Mouse (Mus musculus): ENCODE data around the gene Amigo2. TPM values are rescaled to one million over a fixed set of nuclear protein-coding genes. Genes with fewer than 3 reads are reported as not detected.

The Amigo2 gene
- total RNA-seq (2021), result 1 to 10 TPM; 6.1 to 6.9 TPM
- 2.3 and 3.4 TPM in 2 replicates for polyA plus RNA-seq (2012; rRNA removed)
- long read RNA-seq, transcript Amigo2-201 (2 exons, 2,801 nt), result major isoform, 7 of 13 reads
- long read RNA-seq, partial matches to known transcripts, result 0 of 13 reads
- long read RNA-seq, other reads (novel, unspliced or antisense), result 5 of 13 reads

- intact Hi-C loops (cut with DNase I), result loop anchor here (5.0 kb wide), 4 partner anchors 80 to 715 kb away; partner anchors contain the start of gene Tmem106c
- peak; percentile 83 to 88 for DNase-seq
- H3K9ac ChIP-seq (ENCODE audit: low read depth, low read length), result peak within 1 kb of the TSS; percentile 84
- no peaks in the 10 kb centered on the region for H3K79me2 ChIP-seq (replicated peaks; ENCODE audit: control insufficient read depth, insufficient read depth, low read length)
- TF ChIP-seq CTCF (IDR thresholded peaks at IDR 0.05) (peak; percentile 21; the same call in 1 of the 2 replicates), EP300 (IDR thresholded peaks at IDR 0.05; ENCODE audit: insufficient read depth, low read depth, low read length) (no peak), POLR2A (IDR thresholded peaks at IDR 0.05; ENCODE audit: insufficient read depth, low read depth, low read length) (no peak; the same call in 1 of the 2 replicates)
- peak within 1 kb of the TSS; percentile 92 for H3K27ac ChIP-seq
- no peaks in the 10 kb centered on the region; the same call in 1 of the 2 replicates for H3K27me3 ChIP-seq (ENCODE audit: control insufficient read depth, insufficient read depth, low read length)
- H3K4me1 ChIP-seq (ENCODE audit: control insufficient read depth, insufficient read depth, low read length), result no peaks in the 10 kb centered on the region
- H3K4me3 ChIP-seq, result peak within 1 kb of the TSS; percentile 79
- H3K36me3 ChIP-seq (ENCODE audit: control insufficient read depth, insufficient read depth, low read length), result no peaks in the 10 kb centered on the region
- WGBS, result under 1% methylated on average over 82 of the region's 125 CpGs
These were observed at the start of gene Amigo2, which contains the start of gene Pced1b for GRCm38 (mm10) chr15:97246911-97247790. Amigo2 (minus strand) TSS chr15:97247287. Pced1b (plus strand) TSS chr15:97247107.

GRCm38 (mm10) chr15:97291291-97292050 is 44.4 kb upstream of the Amigo2 start:
- Histone ChIP-seq H3K27ac (peak overlapping the region; percentile 49), H3K9ac (ENCODE audit: low read depth, low read length) (no peak overlapping the region), H3K36me3 (ENCODE audit: control insufficient read depth, insufficient read depth, low read length) (no peaks in the 10 kb centered on the region), H3K4me1 (ENCODE audit: control insufficient read depth, insufficient read depth, low read length) (peaks cover 5% of the 10 kb centered on the region), H3K79me2 (replicated peaks; ENCODE audit: control insufficient read depth, insufficient read depth, low read length) (no peaks in the 10 kb centered on the region), H3K27me3 (ENCODE audit: control insufficient read depth, insufficient read depth, low read length) (no peaks in the 10 kb centered on the region), H3K4me3 (no peak overlapping the region)
- intact Hi-C loops (cut with DNase I), result no loop called here
- TF ChIP-seq POLR2A (IDR thresholded peaks at IDR 0.05; ENCODE audit: insufficient read depth, low read depth, low read length) (no peak), EP300 (IDR thresholded peaks at IDR 0.05; ENCODE audit: insufficient read depth, low read depth, low read length) (no peak)
- 57% methylated on average over 21 of the region's 21 CpGs for WGBS
- DNase-seq, result peak; percentile 63 to 66

- intact Hi-C loops (cut with DNase I), result no loop called here
- H3K36me3 ChIP-seq (ENCODE audit: control insufficient read depth, insufficient read depth, low read length), result no peaks in the 10 kb centered on the region
- H3K4me3 ChIP-seq, result no peak overlapping the region
- peaks cover 5% of the 10 kb centered on the region for H3K4me1 ChIP-seq (ENCODE audit: control insufficient read depth, insufficient read depth, low read length)
- TF ChIP-seq CTCF (IDR thresholded peaks at IDR 0.05) (no peak), POLR2A (IDR thresholded peaks at IDR 0.05; ENCODE audit: insufficient read depth, low read depth, low read length) (no peak), EP300 (IDR thresholded peaks at IDR 0.05; ENCODE audit: insufficient read depth, low read depth, low read length) (no peak)
- WGBS, result 94% methylated on average over 6 of the region's 6 CpGs
- H3K9ac ChIP-seq (ENCODE audit: low read depth, low read length), result no peak overlapping the region
- no peaks in the 10 kb centered on the region for H3K79me2 ChIP-seq (replicated peaks; ENCODE audit: control insufficient read depth, insufficient read depth, low read length)
- no peaks in the 10 kb centered on the region for H3K27me3 ChIP-seq (ENCODE audit: control insufficient read depth, insufficient read depth, low read length)
- H3K27ac ChIP-seq, result no peak overlapping the region
- DNase-seq, result no peak
These were observed 43.3 kb upstream of the Amigo2 start for GRCm38 (mm10) chr15:97290351-97290750.

- no peak overlapping the region for H3K27ac ChIP-seq
- no peak for TF ChIP-seq POLR2A (IDR thresholded peaks at IDR 0.05; ENCODE audit: insufficient read depth, low read depth, low read length)
- peaks cover 5% of the 10 kb centered on the region for H3K4me1 ChIP-seq (ENCODE audit: control insufficient read depth, insufficient read depth, low read length)
- intact Hi-C loops (cut with DNase I), result no loop called here
- H3K4me3 ChIP-seq, result no peak overlapping the region
- no peak for DNase-seq
- H3K9ac ChIP-seq (ENCODE audit: low read depth, low read length), result no peak overlapping the region
- no peaks in the 10 kb centered on the region for H3K27me3 ChIP-seq (ENCODE audit: control insufficient read depth, insufficient read depth, low read length)
- WGBS, result 82% methylated on average over 4 of the region's 4 CpGs
- H3K36me3 ChIP-seq (ENCODE audit: control insufficient read depth, insufficient read depth, low read length), result no peaks in the 10 kb centered on the region
- no peaks in the 10 kb centered on the region for H3K79me2 ChIP-seq (replicated peaks; ENCODE audit: control insufficient read depth, insufficient read depth, low read length)
These were observed 42.1 kb upstream of the Amigo2 start for GRCm38 (mm10) chr15:97289176-97289575.

GRCm38 (mm10) chr15:97288690-97289089 is 41.6 kb upstream of the Amigo2 start:
- Histone ChIP-seq H3K9ac (ENCODE audit: low read depth, low read length) (no peak overlapping the region), H3K27ac (no peak overlapping the region), H3K4me1 (ENCODE audit: control insufficient read depth, insufficient read depth, low read length) (peaks cover 5% of the 10 kb centered on the region), H3K36me3 (ENCODE audit: control insufficient read depth, insufficient read depth, low read length) (no peaks in the 10 kb centered on the region), H3K4me3 (no peak overlapping the region), H3K79me2 (replicated peaks; ENCODE audit: control insufficient read depth, insufficient read depth, low read length) (no peaks in the 10 kb centered on the region), H3K27me3 (ENCODE audit: control insufficient read depth, insufficient read depth, low read length) (no peaks in the 10 kb centered on the region)
- TF ChIP-seq CTCF (IDR thresholded peaks at IDR 0.05), result no peak
- no peak for TF ChIP-seq EP300 (IDR thresholded peaks at IDR 0.05; ENCODE audit: insufficient read depth, low read depth, low read length)
- WGBS, result 91% methylated on average over 13 of the region's 13 CpGs
- intact Hi-C loops (cut with DNase I), result no loop called here
- no peak for DNase-seq

Data from heart, adult 2 months (tissue).